Mouse (Mus musculus) cortical plate, adult 2 months (tissue): Measurements from ENCODE around the gene Lypd5.

Experiments used
- CTCF ChIP-seq: fragments of 200-500 bp; IDR thresholded peaks from 2 replicates; pipeline ENCODE4 v1.5.1; 2011; ENCODE audit warnings: mild to moderate bottlenecking, control low read depth, low read length; ENCODE audit not compliant: insufficient read depth; ENCODE audit errors: extremely low read depth
- POLR2A ChIP-seq: fragments of 200-500 bp; IDR thresholded peaks from 2 replicates; pipeline ENCODE4 v1.6.1; 2011; ENCODE audit warnings: mild to moderate bottlenecking, low read length, control low read depth; ENCODE audit not compliant: insufficient read depth; ENCODE audit errors: extremely low read depth

GRCm38 (mm10) chr7:24356081-24356480 lies 7.1 kb downstream of the Lypd5 start:
- TF ChIP-seq CTCF = no peak
- TF ChIP-seq POLR2A = no peak
